Mouse (Mus musculus): Measurements from ENCODE around the gene 9130008F23Rik. TPM values are rescaled to one million over a fixed set of nuclear protein-coding genes. Genes with fewer than 3 reads are reported as not detected.

9130008F23Rik gene
- total RNA-seq, 1 experiment, result 3.5 TPM

GRCm38 (mm10) chr17:40887849-40888536, 7.6 kb upstream of the 9130008F23Rik start:
- H3K4me1 ChIP-seq (ENCODE audit: control insufficient read depth in 2 of 2, insufficient read depth in 2 of 2, low read length in 2 of 2, poor library complexity in 1 of 2), result peaks cover 0 to under 1% of the 10 kb centered on the region in 2 experiments; a peak in 1 of 4 replicates
- H3K9ac ChIP-seq (ENCODE audit: insufficient read depth, low read depth, low read length, poor library complexity, severe bottlenecking), result no peak overlapping the region
- no peak overlapping the region for H3K27ac ChIP-seq (ENCODE audit: insufficient read depth, low read depth, low read length, poor library complexity, severe bottlenecking)
- TF ChIP-seq MAFK (IDR thresholded peaks at IDR 0.05; ENCODE audit: insufficient read depth, low read depth, low read length) (no peak), ZC3H11A (IDR thresholded peaks at IDR 0.05; ENCODE audit: borderline replicate concordance, low read depth, low read length) (no peak), CHD2 (IDR thresholded peaks at IDR 0.05; ENCODE audit: low read depth, low read length) (no peak), HCFC1 (IDR thresholded peaks at IDR 0.05; ENCODE audit: borderline replicate concordance, insufficient read depth, low read length) (no peak), ZNF384 (IDR thresholded peaks at IDR 0.05; ENCODE audit: low read depth, low read length) (no peak)
- no peaks in the 10 kb centered on the region for H3K9me3 ChIP-seq (ENCODE audit: control insufficient read depth, insufficient read depth, low read depth, low read length)
- in situ Hi-C loops (cut with MboI; ENCODE audit: low sequenced_read_pairs in 2 of 2, unreplicated experiment in 2 of 2), result no loop called here
- no peaks in the 10 kb centered on the region for H3K36me3 ChIP-seq (ENCODE audit: control insufficient read depth, insufficient read depth, low read length, poor library complexity, severe bottlenecking)
- H3K4me3 ChIP-seq (ENCODE audit: insufficient read depth in 1 of 2, low read depth in 1 of 2, low read length in 2 of 2, poor library complexity in 1 of 2, severe bottlenecking in 1 of 2), result no peak overlapping the region
- DNase-seq (ENCODE audit: low read depth, low spot score), result no peak

GRCm38 (mm10) chr17:40885155-40885554, 4.8 kb upstream of the 9130008F23Rik start:
- in situ Hi-C loops (cut with MboI; ENCODE audit: low sequenced_read_pairs in 2 of 2, unreplicated experiment in 2 of 2), result no loop called here
- no peak for DNase-seq (ENCODE audit: low read depth, low spot score)
- H3K9me3 ChIP-seq (ENCODE audit: control insufficient read depth, insufficient read depth, low read depth, low read length), result no peaks in the 10 kb centered on the region
- no peaks in the 10 kb centered on the region for H3K4me1 ChIP-seq (ENCODE audit: control insufficient read depth in 2 of 2, insufficient read depth in 2 of 2, low read length in 2 of 2, poor library complexity in 1 of 2)
- H3K36me3 ChIP-seq (ENCODE audit: control insufficient read depth, insufficient read depth, low read length, poor library complexity, severe bottlenecking), result no peaks in the 10 kb centered on the region
- H3K27ac ChIP-seq (ENCODE audit: insufficient read depth, low read depth, low read length, poor library complexity, severe bottlenecking), result no peak overlapping the region
- H3K9ac ChIP-seq (ENCODE audit: insufficient read depth, low read depth, low read length, poor library complexity, severe bottlenecking), result no peak overlapping the region
- TF ChIP-seq MAFK (IDR thresholded peaks at IDR 0.05; ENCODE audit: insufficient read depth, low read depth, low read length) (no peak), ZNF384 (IDR thresholded peaks at IDR 0.05; ENCODE audit: low read depth, low read length) (no peak), HCFC1 (IDR thresholded peaks at IDR 0.05; ENCODE audit: borderline replicate concordance, insufficient read depth, low read length) (no peak), CHD2 (IDR thresholded peaks at IDR 0.05; ENCODE audit: low read depth, low read length) (no peak), ZC3H11A (IDR thresholded peaks at IDR 0.05; ENCODE audit: borderline replicate concordance, low read depth, low read length) (no peak)
- H3K4me3 ChIP-seq (ENCODE audit: insufficient read depth in 1 of 2, low read depth in 1 of 2, low read length in 2 of 2, poor library complexity in 1 of 2, severe bottlenecking in 1 of 2), result no peak overlapping the region

GRCm38 (mm10) chr17:40882172-40882571, 1.8 kb upstream of the 9130008F23Rik start:
- DNase-seq (ENCODE audit: low read depth, low spot score), result no peak
- TF ChIP-seq ZNF384 (IDR thresholded peaks at IDR 0.05; ENCODE audit: low read depth, low read length), result no peak
- TF ChIP-seq MAFK (IDR thresholded peaks at IDR 0.05; ENCODE audit: insufficient read depth, low read depth, low read length), result no peak
- TF ChIP-seq CHD2 (IDR thresholded peaks at IDR 0.05; ENCODE audit: low read depth, low read length), result no peak
- TF ChIP-seq HCFC1 (IDR thresholded peaks at IDR 0.05; ENCODE audit: borderline replicate concordance, insufficient read depth, low read length), result no peak
- TF ChIP-seq ZC3H11A (IDR thresholded peaks at IDR 0.05; ENCODE audit: borderline replicate concordance, low read depth, low read length), result no peak
- no peak overlapping the region for H3K27ac ChIP-seq (ENCODE audit: insufficient read depth, low read depth, low read length, poor library complexity, severe bottlenecking)
- no peaks in the 10 kb centered on the region; a peak in 1 of 4 replicates for H3K4me1 ChIP-seq (ENCODE audit: control insufficient read depth in 2 of 2, insufficient read depth in 2 of 2, low read length in 2 of 2, poor library complexity in 1 of 2)
- no peaks in the 10 kb centered on the region for H3K9me3 ChIP-seq (ENCODE audit: control insufficient read depth, insufficient read depth, low read depth, low read length)
- in situ Hi-C loops (cut with MboI; ENCODE audit: low sequenced_read_pairs in 2 of 2, unreplicated experiment in 2 of 2), result no loop called here
- no peak overlapping the region for H3K4me3 ChIP-seq (ENCODE audit: insufficient read depth in 1 of 2, low read depth in 1 of 2, low read length in 2 of 2, poor library complexity in 1 of 2, severe bottlenecking in 1 of 2)
- H3K9ac ChIP-seq (ENCODE audit: insufficient read depth, low read depth, low read length, poor library complexity, severe bottlenecking), result no peak overlapping the region
- H3K36me3 ChIP-seq (ENCODE audit: control insufficient read depth, insufficient read depth, low read length, poor library complexity, severe bottlenecking), result no peaks in the 10 kb centered on the region

- Histone ChIP-seq H3K9ac (ENCODE audit: insufficient read depth, low read depth, low read length, poor library complexity, severe bottlenecking) (peak overlapping the region; percentile 34; the same call in 1 of the 2 replicates), H3K4me3 (ENCODE audit: insufficient read depth in 1 of 2, low read depth in 1 of 2, low read length in 2 of 2, poor library complexity in 1 of 2, severe bottlenecking in 1 of 2) (peak overlapping the region; percentile 70 to 78), H3K36me3 (ENCODE audit: control insufficient read depth, insufficient read depth, low read length, poor library complexity, severe bottlenecking) (no peaks in the 10 kb centered on the region), H3K4me1 (ENCODE audit: control insufficient read depth in 2 of 2, insufficient read depth in 2 of 2, low read length in 2 of 2, poor library complexity in 1 of 2) (no peaks in the 10 kb centered on the region; a peak in 1 of 4 replicates), H3K9me3 (ENCODE audit: control insufficient read depth, insufficient read depth, low read depth, low read length) (no peaks in the 10 kb centered on the region), H3K27ac (ENCODE audit: insufficient read depth, low read depth, low read length, poor library complexity, severe bottlenecking) (no peak overlapping the region)
- in situ Hi-C loops (cut with MboI; ENCODE audit: low sequenced_read_pairs in 2 of 2, unreplicated experiment in 2 of 2), result no loop called here
- TF ChIP-seq ZNF384 (IDR thresholded peaks at IDR 0.05; ENCODE audit: low read depth, low read length) (no peak), HCFC1 (IDR thresholded peaks at IDR 0.05; ENCODE audit: borderline replicate concordance, insufficient read depth, low read length) (no peak)
- DNase-seq (ENCODE audit: low read depth, low spot score), result no peak
These were observed 833 bp downstream of the 9130008F23Rik start for GRCm38 (mm10) chr17:40879528-40879923.
